Mouse (Mus musculus) megakaryocyte, embryonic 14.5 days (primary cell): ENCODE data around the gene Fgfr2. TPM values are rescaled to one million over a fixed set of nuclear protein-coding genes. Genes with fewer than 3 reads are reported as not detected.

Experiments
- H3K27me3 ChIP-seq: replicated peaks from 2 replicates; pipeline ENCODE3; 2012; ENCODE audit warnings: inconsistent platforms
- H3K36me3 ChIP-seq: replicated peaks from 2 replicates; pipeline ENCODE3; 2012; ENCODE audit warnings: low read length, inconsistent platforms, mixed read lengths
- H3K4me1 ChIP-seq: 2 replicates; pipeline ENCODE4 v1.6.1; 2012; ENCODE audit warnings: inconsistent platforms
- H3K4me3 ChIP-seq: replicated peaks from 2 replicates; pipeline ENCODE3; 2012; ENCODE audit warnings: moderate library complexity, mild to moderate bottlenecking, inconsistent platforms
- H3K9me3 ChIP-seq: 2 replicates; pipeline ENCODE4 v1.6.1; 2012; ENCODE audit warnings: inconsistent platforms
- FLI1 ChIP-seq: IDR thresholded peaks from 2 replicates; pipeline ENCODE4 v1.6.1; 2012; ENCODE audit warnings: low read length, inconsistent platforms, mixed read lengths
- GATA1 ChIP-seq: IDR thresholded peaks from 3 replicates; pipeline ENCODE4 v1.6.1; 2012; ENCODE audit warnings: mixed read lengths, low read length, inconsistent platforms, borderline replicate concordance
- polyA plus RNA-seq: library from polyadenylated mRNA; stranded (reverse); fragments of >175 nt; gene quantifications from 2 replicates; pipeline ENCODE4 v1.2.3, GENCODE M21; 2012; ENCODE audit warnings: low replicate concordance; ENCODE audit not compliant: insufficient read depth

Fgfr2 gene
- polyA plus RNA-seq, 1 experiment, result 0.45 TPM

- peaks cover 5% of the 10 kb centered on the region for H3K27me3 ChIP-seq
- H3K36me3 ChIP-seq, result no peaks in the 10 kb centered on the region
- no peaks in the 10 kb centered on the region for H3K9me3 ChIP-seq
- no peaks in the 10 kb centered on the region for H3K4me1 ChIP-seq
- TF ChIP-seq GATA1 (no peak), FLI1 (no peak)
- no peak overlapping the region for H3K4me3 ChIP-seq
Measured at GRCm38 (mm10) chr7:131880150-131880549, 1243.0 kb downstream of the Fgfr2 start.

GRCm38 (mm10) chr7:131878846-131879245 lies 1244.3 kb downstream of the Fgfr2 start:
- H3K27me3 ChIP-seq, result peaks cover 5% of the 10 kb centered on the region
- H3K4me1 ChIP-seq, result no peaks in the 10 kb centered on the region
- H3K4me3 ChIP-seq, result no peak overlapping the region
- H3K36me3 ChIP-seq, result no peaks in the 10 kb centered on the region
- TF ChIP-seq FLI1, result no peak
- TF ChIP-seq GATA1, result no peak
- no peaks in the 10 kb centered on the region for H3K9me3 ChIP-seq

- TF ChIP-seq FLI1, result no peak
- TF ChIP-seq GATA1, result no peak
- Histone ChIP-seq H3K9me3 (peaks cover 6% of the 10 kb centered on the region), H3K4me1 (peaks cover 5% of the 10 kb centered on the region; the same call in 1 of the 2 replicates), H3K4me3 (no peak overlapping the region), H3K36me3 (no peaks in the 10 kb centered on the region), H3K27me3 (peaks cover 2% of the 10 kb centered on the region)
Measured at GRCm38 (mm10) chr7:131861157-131861556, 1262.0 kb downstream of the Fgfr2 start.

GRCm38 (mm10) chr7:131855641-131856040 lies 1267.5 kb downstream of the Fgfr2 start:
- no peaks in the 10 kb centered on the region for H3K36me3 ChIP-seq
- peaks cover 5% of the 10 kb centered on the region; the same call in 1 of the 2 replicates for H3K4me1 ChIP-seq
- TF ChIP-seq GATA1 (no peak), FLI1 (no peak)
- peaks cover 8% of the 10 kb centered on the region for H3K9me3 ChIP-seq
- H3K27me3 ChIP-seq, result no peaks in the 10 kb centered on the region
- H3K4me3 ChIP-seq, result no peak overlapping the region

- Histone ChIP-seq H3K27me3 (peaks cover 2% of the 10 kb centered on the region), H3K9me3 (no peaks in the 10 kb centered on the region)
Measured at GRCm38 (mm10) chr7:131850579-131850978, 1272.6 kb downstream of the Fgfr2 start.

GRCm38 (mm10) chr7:131846066-131846905 lies 1276.9 kb downstream of the Fgfr2 start:
- H3K36me3 ChIP-seq, result no peaks in the 10 kb centered on the region

More at GRCm38 (mm10) chr7:131850579-131850978, 1272.6 kb downstream of the Fgfr2 start:
- TF ChIP-seq FLI1, result no peak
- TF ChIP-seq GATA1, result no peak
- H3K4me3 ChIP-seq, result no peak overlapping the region
- H3K4me1 ChIP-seq, result no peaks in the 10 kb centered on the region
- H3K36me3 ChIP-seq, result no peaks in the 10 kb centered on the region

GRCm38 (mm10) chr7:131830261-131830660 lies 1292.9 kb downstream of the Fgfr2 start:
- Histone ChIP-seq H3K36me3 (no peaks in the 10 kb centered on the region), H3K9me3 (no peaks in the 10 kb centered on the region), H3K4me1 (no peaks in the 10 kb centered on the region), H3K27me3 (no peaks in the 10 kb centered on the region), H3K4me3 (no peak overlapping the region)
- TF ChIP-seq FLI1 (no peak), GATA1 (no peak)

More at GRCm38 (mm10) chr7:131846066-131846905, 1276.9 kb downstream of the Fgfr2 start:
- no peak for TF ChIP-seq GATA1
- no peak for TF ChIP-seq FLI1
- H3K27me3 ChIP-seq, result peaks cover 2% of the 10 kb centered on the region
- no peaks in the 10 kb centered on the region for H3K9me3 ChIP-seq
- no peaks in the 10 kb centered on the region for H3K4me1 ChIP-seq
- no peak overlapping the region for H3K4me3 ChIP-seq

GRCm38 (mm10) chr7:131826811-131827210 lies 1296.3 kb downstream of the Fgfr2 start:
- Histone ChIP-seq H3K27me3 (no peaks in the 10 kb centered on the region), H3K9me3 (no peaks in the 10 kb centered on the region), H3K36me3 (no peaks in the 10 kb centered on the region), H3K4me3 (no peak overlapping the region), H3K4me1 (no peaks in the 10 kb centered on the region)
- TF ChIP-seq GATA1 (no peak), FLI1 (no peak)

- Histone ChIP-seq H3K36me3 (no peaks in the 10 kb centered on the region), H3K9me3 (0 out of 2 replicates have a peak, but pooled peaks cover 3% of the 10 kb centered on the region), H3K4me1 (no peaks in the 10 kb centered on the region), H3K27me3 (no peaks in the 10 kb centered on the region), H3K4me3 (no peak overlapping the region)
- TF ChIP-seq GATA1 (no peak), FLI1 (no peak)
Measured at GRCm38 (mm10) chr7:131817976-131818375, 1305.2 kb downstream of the Fgfr2 start.

- Histone ChIP-seq H3K4me1 (no peaks in the 10 kb centered on the region), H3K9me3 (0 out of 2 replicates have a peak, but pooled peaks cover 3% of the 10 kb centered on the region), H3K27me3 (no peaks in the 10 kb centered on the region), H3K36me3 (no peaks in the 10 kb centered on the region), H3K4me3 (no peak overlapping the region)
- TF ChIP-seq FLI1, result no peak
- TF ChIP-seq GATA1, result no peak
Measured at GRCm38 (mm10) chr7:131816641-131817040, 1306.5 kb downstream of the Fgfr2 start.
